Mouse (Mus musculus) 3134 (cell line): ENCODE results near the gene Mfsd13b.

ENCODE experiments used
- DNase-seq: peaks from one replicate; pipeline ENCODE4 v3.0.0-alpha.2; 2011; ENCODE audit warnings: low spot score; ENCODE audit not compliant: insufficient read length; ENCODE audit errors: extremely low read depth

Gene Mfsd13b

GRCm38 (mm10) chr7:121035161-121035721 lies 52.9 kb downstream of the Mfsd13b start:
- DNase-seq: peak; percentile 62

- no peak for DNase-seq
These were observed 58.3 kb downstream of the Mfsd13b start for GRCm38 (mm10) chr7:121040595-121040994.

GRCm38 (mm10) chr7:121041989-121042388 lies 59.7 kb downstream of the Mfsd13b start:
- no peak for DNase-seq

- DNase-seq: no peak
These were observed 60.7 kb downstream of the Mfsd13b start for GRCm38 (mm10) chr7:121043004-121043403.

- no peak for DNase-seq
These were observed 61.2 kb downstream of the Mfsd13b start for GRCm38 (mm10) chr7:121043510-121043909.

- no peak for DNase-seq
These were observed 61.9 kb downstream of the Mfsd13b start for GRCm38 (mm10) chr7:121044251-121044650.

GRCm38 (mm10) chr7:121045671-121046453 lies 63.6 kb downstream of the Mfsd13b start:
- no peak for DNase-seq

GRCm38 (mm10) chr7:121047624-121048023 lies 65.3 kb downstream of the Mfsd13b start:
- no peak for DNase-seq

GRCm38 (mm10) chr7:121053071-121053470 lies 70.8 kb downstream of the Mfsd13b start:
- DNase-seq: no peak

GRCm38 (mm10) chr7:121059477-121060218 lies 77.3 kb downstream of the Mfsd13b start:
- no peak for DNase-seq

GRCm38 (mm10) chr7:121064309-121064708 lies 82.0 kb downstream of the Mfsd13b start:
- no peak for DNase-seq
